Mouse (Mus musculus) ES-CJ7 (cell line): ENCODE measurements around the gene Teddm1b.

Experiments used
- DNase-seq: peaks from one replicate; pipeline ENCODE4 v3.0.0; 2011; ENCODE audit warnings: low read depth, low spot score

The Teddm1b gene

DNA sequence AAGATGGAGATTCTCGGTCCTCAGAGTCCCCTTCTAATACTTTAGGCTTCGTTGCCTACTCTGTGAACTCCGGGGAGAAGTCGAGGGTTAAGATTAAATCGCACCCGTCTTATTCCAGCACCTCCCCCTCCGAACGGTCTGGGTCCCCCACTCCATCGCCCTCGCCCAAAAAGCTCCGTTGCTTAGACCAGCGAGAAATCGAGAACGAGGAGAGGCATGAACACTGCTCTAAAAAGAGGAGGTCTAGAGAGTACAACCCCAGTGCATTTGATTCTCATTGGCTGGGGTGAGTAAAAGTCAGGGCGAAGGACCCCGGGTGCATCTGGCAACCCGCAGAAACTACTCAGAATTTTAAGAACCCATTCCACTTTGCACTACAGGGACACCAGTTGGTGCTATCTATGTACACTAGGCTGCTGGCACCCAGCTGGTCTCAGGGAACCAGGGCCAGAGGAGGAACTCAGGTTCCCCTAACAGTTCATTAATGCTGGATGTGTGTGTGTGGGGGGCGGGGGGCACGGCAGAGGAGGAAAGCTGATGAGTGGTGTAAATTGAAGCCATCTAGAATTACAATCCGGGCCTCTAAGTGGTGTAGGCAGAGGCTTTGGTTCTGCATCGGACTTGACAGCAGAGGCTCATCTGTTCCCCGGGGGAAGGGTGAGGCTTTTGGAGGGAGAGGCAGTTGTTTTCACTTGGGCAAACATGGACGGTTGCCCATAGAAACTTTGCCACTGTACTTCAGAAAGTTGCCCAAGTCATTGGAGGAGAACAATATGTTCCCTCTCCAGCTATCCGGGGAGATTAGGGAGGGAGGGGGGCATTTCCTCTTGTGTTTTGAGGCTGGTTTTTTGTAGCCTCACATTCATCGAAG is 26.9 kb downstream of the Teddm1b start:
- peak; percentile 70 for DNase-seq

DNA sequence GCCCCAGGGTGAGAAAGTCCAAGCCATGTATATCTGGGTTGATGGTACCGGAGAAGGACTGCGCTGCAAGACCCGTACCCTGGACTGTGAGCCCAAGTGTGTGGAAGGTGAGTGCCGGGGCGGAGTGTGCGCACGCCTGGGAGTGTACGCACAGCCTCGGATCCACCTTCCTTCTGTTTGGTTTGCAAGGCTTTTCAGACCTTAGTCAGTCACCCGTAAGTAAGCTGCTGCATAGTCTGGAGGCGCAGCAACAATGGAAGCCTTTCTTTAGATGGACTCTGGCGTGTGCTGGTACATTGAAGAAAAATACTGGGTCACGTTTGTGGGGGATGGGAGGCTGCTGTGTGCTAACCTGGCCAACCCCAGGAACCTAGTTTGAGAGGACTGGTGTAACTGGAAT is 28.9 kb downstream of the Teddm1b start:
- DNase-seq: no peak

DNA sequence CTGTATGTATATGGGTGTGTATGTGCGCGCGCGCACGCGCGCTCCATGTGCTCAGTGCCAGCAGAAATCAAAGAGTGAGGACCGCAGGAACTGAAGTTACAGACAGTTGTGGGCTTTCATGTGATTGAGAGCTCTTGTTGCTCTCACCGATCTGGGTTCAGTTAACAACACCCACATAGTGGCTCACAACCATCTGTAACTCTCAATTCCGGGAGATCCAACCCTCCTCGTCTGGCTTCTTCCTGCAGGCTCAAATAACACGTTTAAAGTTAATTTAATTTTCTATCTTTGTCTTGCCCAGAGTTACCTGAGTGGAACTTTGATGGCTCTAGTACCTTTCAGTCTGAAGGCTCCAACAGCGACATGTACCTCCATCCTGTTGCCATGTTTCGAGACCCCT is 30.1 kb downstream of the Teddm1b start:
- DNase-seq: no peak

DNA sequence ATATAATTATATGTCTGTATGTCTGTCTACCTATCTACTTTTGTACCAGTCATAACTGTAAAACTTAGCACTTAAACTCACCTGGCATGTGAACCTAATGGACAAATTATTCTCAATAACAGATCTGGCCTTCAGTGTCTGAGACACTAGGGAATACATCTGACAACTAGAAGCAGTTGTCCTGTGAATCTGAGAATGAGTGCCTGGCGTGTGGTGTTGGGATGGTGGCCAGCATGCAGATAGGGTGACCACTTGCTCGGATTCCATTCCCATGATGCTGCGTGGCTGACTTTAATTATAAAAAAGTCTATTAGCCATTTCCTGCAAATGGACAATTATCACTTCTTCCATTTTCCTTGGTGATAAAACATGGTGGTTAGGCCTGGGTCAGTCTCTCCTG is 31.7 kb downstream of the Teddm1b start:
- no peak for DNase-seq

DNA sequence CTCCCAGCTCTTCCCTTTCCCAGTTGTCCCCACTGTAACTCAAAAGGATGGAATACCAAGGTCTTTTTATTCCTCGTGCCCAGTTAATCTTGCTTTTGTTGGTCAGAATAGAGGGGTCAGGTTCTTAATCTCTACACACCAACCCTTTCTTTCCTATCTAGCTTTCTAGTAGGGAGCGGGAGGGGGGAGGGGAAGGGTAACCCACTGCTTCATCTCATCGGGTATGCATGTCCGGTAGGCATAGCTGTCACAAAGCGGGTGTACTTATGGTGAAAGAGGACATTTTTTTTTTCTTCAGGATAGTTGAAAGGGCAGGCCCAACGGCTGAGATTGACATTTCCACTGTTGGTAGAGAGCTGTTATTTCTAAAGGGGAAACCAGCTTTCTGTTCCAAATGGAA is 34.1 kb downstream of the Teddm1b start:
- DNase-seq: no peak

DNA sequence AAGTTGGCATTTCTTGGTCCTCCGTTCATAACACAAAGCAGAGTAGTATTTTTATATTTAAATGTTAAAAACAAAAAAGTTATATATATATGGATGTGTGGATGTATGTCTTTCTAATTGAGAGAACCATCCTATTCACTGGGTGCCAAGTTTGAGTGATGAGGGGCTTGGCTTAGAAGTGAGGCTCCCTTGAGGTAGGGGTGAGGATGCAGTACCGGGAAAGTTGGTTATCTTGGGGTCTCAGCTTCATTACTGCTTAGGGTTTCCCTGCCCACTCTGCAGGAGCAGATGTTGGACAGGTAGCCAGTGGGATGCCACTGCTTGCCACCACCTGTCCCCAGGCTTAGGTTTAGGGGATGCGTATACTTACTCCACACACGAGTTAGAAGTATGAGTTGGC is 34.6 kb downstream of the Teddm1b start:
- DNase-seq: no peak

DNA sequence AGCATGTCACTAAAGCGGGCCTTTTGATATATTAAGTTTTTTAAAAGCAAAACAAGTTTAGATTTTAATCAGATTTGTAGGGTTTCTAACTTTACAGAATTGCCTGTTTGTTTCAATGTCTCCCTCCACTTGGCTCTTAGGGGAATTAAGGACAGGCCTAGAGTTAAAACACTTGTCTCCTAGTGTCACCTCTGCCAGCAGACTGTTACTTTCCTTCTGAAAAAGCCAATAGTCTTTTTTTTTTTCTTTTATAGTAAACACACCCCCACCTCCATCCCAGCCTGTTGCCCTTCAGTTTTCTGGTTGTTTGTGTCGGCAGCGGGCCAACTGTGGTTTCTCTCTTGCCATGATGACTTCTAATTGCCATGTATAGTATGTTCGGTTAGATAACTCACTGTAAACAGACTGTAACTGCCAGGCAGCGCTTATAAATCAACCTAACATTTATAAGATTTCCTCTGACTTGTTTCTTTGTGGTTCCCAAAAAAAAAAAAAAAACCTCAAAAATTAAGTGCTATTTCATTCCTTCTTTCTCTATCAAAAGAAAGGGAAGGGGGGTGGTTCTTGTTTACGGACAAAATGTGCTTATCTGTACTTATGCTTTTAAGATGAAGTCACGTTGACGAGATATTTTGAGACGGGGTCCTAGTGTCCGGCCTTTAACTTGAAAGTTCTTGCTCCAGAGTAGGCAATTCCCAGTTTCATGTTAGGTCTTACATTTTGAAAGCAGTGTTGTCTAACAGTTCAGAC is 35.2 kb downstream of the Teddm1b start:
- DNase-seq: no peak

DNA sequence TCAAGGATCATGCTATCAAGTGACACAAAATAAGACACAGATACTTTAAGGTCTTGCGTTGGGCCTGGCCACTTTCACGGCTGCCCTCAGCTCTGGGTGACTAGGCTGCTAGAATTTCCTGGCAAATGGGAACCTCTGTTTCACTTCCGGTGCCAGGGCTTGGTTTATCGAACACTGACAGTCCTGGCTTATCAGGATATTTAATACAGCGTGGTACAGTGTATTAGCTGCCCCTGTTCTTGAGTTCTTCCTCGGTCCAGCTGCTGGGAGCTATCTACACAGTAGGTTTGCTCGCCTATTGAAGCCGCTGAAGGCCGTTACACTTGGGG is 35.8 kb downstream of the Teddm1b start:
- DNase-seq: no peak

DNA sequence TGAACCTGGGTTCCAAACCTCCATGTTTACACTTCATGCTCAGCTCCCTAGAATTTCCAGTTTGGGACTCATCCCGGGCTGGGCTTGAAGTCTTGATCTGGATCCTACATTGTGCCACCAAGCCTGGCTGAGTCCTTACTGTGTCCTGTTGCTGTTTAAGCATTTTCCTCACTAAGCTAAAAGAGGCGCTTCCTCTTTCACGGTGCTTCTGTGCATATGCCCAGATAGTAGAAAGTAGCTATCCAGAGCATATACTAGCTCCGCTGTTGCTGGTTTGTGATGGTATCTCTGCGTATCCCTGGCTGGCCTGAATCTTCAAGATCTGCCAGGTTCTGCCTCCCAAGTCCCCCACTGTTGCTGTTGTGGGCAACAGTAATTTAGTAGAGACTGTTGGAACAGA is 36.3 kb downstream of the Teddm1b start:
- no peak for DNase-seq

DNA sequence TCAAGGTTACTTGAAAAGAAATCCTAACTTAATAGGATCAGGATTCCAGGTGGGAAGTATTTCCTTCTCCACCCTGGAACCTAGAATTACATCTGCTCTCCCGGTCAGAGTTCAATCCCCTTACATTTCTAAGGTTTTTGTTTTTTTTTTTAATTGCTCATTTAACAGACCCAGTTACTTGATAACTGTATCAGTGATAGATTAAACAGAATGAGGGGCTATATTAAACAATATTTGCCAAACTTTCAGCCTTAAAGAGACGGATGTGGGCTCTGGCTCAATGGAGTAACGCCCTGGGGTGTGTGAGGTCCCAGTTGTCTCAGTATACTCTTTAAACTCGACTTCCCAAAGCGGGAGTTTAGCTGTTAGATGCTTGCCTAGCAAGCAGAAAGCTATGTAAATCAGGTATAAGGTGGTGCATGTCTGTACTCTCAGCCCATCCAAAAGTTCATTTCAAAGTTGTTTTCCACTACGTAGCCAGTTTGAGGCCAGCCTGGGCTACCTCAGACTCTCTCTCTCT is 37.2 kb downstream of the Teddm1b start:
- DNase-seq: no peak

DNA sequence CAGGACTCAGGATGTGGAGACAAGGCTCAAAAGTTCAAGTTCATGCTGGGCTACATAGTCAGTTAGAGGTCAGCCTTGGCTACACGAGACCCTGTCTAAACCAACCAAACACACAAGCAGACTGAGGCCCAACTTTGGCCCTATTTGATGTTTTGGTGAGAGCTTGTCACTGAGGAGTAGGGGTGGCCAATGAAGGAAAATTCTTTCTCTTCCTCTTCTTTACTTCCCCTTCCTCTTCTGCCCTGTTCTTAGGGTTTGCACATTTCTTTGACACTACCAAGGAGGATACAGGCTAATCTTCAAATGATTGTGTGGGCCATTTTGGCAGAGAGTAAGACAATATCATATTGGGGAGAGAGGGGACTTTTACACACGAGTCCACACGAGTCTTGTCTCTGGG is 39.7 kb downstream of the Teddm1b start:
- no peak for DNase-seq

DNA sequence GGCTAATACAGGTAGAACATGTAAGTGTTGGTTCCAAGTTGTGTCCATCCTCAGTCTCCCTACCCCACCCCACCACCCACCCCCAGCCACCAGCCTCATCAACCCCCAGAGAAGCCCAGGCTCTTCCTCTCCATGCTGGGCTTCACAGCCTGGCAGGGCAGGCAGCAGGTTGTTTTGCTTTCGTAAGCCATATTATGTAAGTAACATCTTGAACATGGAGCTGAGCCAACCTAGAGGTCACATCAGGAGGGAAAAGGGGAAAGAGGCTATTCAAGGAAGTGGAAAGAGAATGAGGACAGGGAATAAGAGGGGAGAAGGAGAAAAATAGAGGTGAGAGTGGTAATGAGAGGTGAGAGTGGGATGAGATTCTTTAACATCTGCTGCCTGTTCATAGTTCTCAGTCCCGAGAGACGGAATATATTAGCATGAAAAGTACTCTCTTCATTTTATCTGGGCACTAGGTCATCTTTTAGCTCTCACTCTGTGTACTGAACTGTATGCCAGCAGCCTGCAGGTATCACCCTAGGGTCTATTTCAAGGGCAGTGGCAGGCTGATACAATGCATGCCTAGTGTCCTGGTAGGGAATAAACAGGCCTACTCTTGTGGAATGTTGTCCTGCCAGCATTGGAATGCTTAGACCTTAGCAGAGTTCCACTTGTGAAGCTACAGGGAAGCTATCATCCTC is 44.5 kb downstream of the Teddm1b start:
- no peak for DNase-seq

DNA sequence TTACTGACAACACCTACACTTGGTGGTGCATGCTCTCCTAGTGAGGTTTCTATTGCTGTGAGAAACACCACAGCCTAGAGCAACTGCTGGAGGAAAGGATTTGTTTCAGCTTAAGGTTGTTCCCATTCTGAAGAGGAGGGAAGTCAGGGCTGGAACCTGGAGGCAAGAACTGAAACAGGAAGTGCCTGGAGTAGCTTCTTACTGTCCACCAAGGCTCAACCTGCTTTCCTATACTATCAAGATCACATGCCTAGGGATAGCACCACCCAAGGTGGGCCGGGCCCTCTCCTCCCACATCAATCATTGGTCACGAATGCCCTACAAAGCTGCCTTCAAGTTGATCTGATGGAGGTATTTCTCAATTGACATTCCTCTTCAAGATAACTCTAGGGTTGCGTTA is 47.5 kb downstream of the Teddm1b start:
- no peak for DNase-seq

DNA sequence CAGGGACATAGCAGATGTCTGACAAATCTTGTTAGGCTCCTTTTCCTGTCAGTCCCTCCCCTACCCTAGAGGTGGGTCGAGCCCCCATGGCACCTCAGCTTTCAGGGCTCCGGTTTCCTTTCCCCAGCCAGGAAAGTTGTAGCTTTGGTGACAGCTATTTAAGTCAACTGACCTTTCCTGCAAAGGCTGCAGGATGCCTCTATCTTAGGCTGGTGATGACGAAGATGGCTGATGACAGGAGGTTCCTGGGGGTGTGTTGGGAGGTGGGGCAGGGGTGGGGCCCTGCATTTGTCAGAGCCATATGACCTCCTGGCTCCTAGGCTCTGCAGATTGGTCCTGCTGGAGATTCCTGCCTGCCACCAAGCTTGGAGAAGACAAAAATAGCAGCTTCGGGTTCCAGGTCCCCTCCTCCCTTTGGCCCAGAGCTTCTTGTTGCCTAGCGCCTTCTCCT is 48.5 kb downstream of the Teddm1b start:
- DNase-seq: no peak

DNA sequence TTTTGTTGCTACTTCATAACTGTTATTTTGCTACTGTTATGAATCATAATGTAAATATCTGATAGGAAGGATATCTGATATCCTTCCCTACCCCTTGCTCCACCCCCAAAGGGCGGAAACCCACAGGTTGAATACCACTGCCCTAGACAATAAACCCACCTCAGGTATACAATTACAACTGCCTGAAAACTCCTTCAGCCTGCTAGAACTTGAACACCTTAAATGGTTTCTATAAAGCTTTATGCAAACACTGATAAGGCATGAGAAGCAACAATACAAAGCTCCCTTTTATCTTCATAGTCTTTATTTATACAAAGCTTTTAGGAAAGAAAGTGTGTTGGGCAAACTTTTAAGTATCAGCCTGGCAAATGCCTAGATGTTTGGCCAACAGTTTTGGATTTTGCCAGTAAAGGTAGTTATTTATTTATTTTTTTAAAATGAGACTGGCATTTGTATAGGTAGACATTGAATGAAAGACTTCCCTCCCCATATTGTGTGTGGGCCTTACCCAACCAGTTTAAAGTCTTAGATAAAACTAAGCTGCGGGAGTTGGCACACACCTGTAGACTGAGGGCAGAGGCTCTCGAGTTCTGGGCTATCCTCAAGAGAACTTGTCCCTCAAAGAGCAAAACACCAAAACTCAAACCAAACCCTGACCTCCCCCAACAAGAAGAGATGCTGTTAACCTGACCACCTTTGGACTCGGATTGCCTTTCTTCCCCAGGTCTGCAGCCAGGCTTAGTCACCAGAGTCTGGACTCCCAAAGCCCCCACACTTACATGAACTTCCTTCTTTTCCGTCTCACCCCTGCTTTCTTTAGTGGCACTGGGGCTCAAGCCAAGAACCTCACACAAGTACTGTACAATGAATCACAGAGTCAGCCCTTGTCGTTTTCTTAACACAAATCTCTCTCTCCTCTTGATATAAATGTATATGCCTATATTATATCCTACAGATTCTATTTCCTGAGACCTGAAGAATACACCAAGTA is 50.5 kb downstream of the Teddm1b start:
- DNase-seq: no peak
